Mouse (Mus musculus) kidney, postnatal 10 days (tissue): ENCODE results near the gene Sncg.
"Not testable (repeated sequence)": the region's sequence is repeated elsewhere in the genome, so short reads cannot be mapped to it uniquely, and the experiment has no call there.

Experiments
- DNase-seq: peaks from one replicate; pipeline ENCODE4 v3.0.0; 2021; ENCODE audit warnings: mixed read lengths

The Sncg gene

GRCm38 (mm10) chr14:34374577-34374976 lies at the start of gene Sncg:
TSS of gene Sncg (minus strand) at chr14:34374789.
- DNase-seq, result peak; percentile 48

GRCm38 (mm10) chr14:34421078-34421477 lies 46.5 kb upstream of the Sncg start:
- no peak for DNase-seq

- DNase-seq, result no peak
Observed at GRCm38 (mm10) chr14:34417501-34417900, 42.9 kb upstream of the Sncg start.

GRCm38 (mm10) chr14:34416946-34417345 lies 42.4 kb upstream of the Sncg start:
- DNase-seq, result not testable (repeated sequence)

GRCm38 (mm10) chr14:34412164-34412896 lies 37.7 kb upstream of the Sncg start:
- no peak for DNase-seq

GRCm38 (mm10) chr14:34410716-34411115 lies 36.1 kb upstream of the Sncg start:
- DNase-seq, result no peak

- DNase-seq, result no peak
Observed at GRCm38 (mm10) chr14:34403424-34403823, 28.8 kb upstream of the Sncg start.

- DNase-seq, result no peak
Observed at GRCm38 (mm10) chr14:34402871-34403270, 28.3 kb upstream of the Sncg start.

GRCm38 (mm10) chr14:34401135-34401534 lies 26.5 kb upstream of the Sncg start:
- DNase-seq, result peak; percentile 89

GRCm38 (mm10) chr14:34400021-34400420 lies 25.4 kb upstream of the Sncg start:
- DNase-seq, result no peak

- DNase-seq, result no peak
Observed at GRCm38 (mm10) chr14:34399301-34399700, 24.7 kb upstream of the Sncg start.

- DNase-seq, result no peak
Observed at GRCm38 (mm10) chr14:34398901-34399300, 24.3 kb upstream of the Sncg start.

- DNase-seq, result no peak
Observed at GRCm38 (mm10) chr14:34397871-34398270, 23.3 kb upstream of the Sncg start.

- no peak for DNase-seq
Observed at GRCm38 (mm10) chr14:34393295-34393694, 18.7 kb upstream of the Sncg start.

- DNase-seq, result no peak
Observed at GRCm38 (mm10) chr14:34382921-34383704, 8.5 kb upstream of the Sncg start.

- DNase-seq, result peak; percentile 68
Observed at GRCm38 (mm10) chr14:34378560-34379331, 4.2 kb upstream of the Sncg start.

- no peak for DNase-seq
Observed at GRCm38 (mm10) chr14:34377121-34377520, 2.5 kb upstream of the Sncg start.

- DNase-seq, result no peak
Observed at GRCm38 (mm10) chr14:34375941-34376340, 1.4 kb upstream of the Sncg start.

GRCm38 (mm10) chr14:34375415-34375904 lies 871 bp upstream of the Sncg start, which contains the start of gene Mmrn2:
TSS of gene Mmrn2 (plus strand) at chr14:34375465.
- no peak for DNase-seq

- DNase-seq, result no peak
Observed at GRCm38 (mm10) chr14:34373581-34373980, 1.0 kb downstream of the Sncg start.

- peak; percentile 80 for DNase-seq
Observed at GRCm38 (mm10) chr14:34372646-34373045, 1.9 kb downstream of the Sncg start.

GRCm38 (mm10) chr14:34371763-34372162 lies 2.8 kb downstream of the Sncg start:
- DNase-seq, result no peak

GRCm38 (mm10) chr14:34370921-34371320 lies 3.7 kb downstream of the Sncg start:
- no peak for DNase-seq
